ENCODE assay signal across 8 mouse cellular contexts in genomic region chr17:29171001-29171772, GRCm38 (mm10). TPM values are rescaled to one million over a fixed set of nuclear protein-coding genes. Genes with fewer than 3 reads are reported as not detected.
DNase-seq lines count a peak whose midpoint lies in the region; ATAC-seq and TF ChIP-seq lines count a peak whose summit lies in the region.

No protein-coding gene starts in this region.

- peak; percentile 58; the same call in 1 of the 2 replicates for ATAC-seq in embryonic facial prominence, embryonic 14.5 days (ENCODE audit: low read depth)
- ATAC-seq in heart, embryonic 15.5 days (replicated peaks; ENCODE audit: insufficient number of reproducible peaks, insufficient read depth, low FRiP score, low read depth), result 0 out of 2 replicates have a peak, but pooled peaks have one; percentile 45

- H3K27ac ChIP-seq in CH12.LX (ENCODE audit: insufficient read depth, low read depth), result peak overlapping the region; percentile 96
- H3K27ac ChIP-seq in embryonic facial prominence, embryonic 14.5 days (replicated peaks; ENCODE audit: low read depth, low read length), result no peak overlapping the region
- H3K27ac ChIP-seq in heart, embryonic 15.5 days, result no peak overlapping the region

- TF ChIP-seq EP300 in CH12.LX (IDR thresholded peaks at IDR 0.05; ENCODE audit: low read length), result peak; percentile 69

- in situ Hi-C loops in CH12.LX (cut with MboI; ENCODE audit: low pct_ligation_motif_present, low pct_unique_long_range_greater_than_20kb, low sequenced_read_pairs), result no loop called here

- no peaks in the 10 kb centered on the region for H3K27me3 ChIP-seq in CH12.LX (replicated peaks)
- H3K27me3 ChIP-seq in embryonic facial prominence, embryonic 14.5 days (replicated peaks; ENCODE audit: control insufficient read depth, insufficient read depth, low read length), result no peaks in the 10 kb centered on the region
- no peaks in the 10 kb centered on the region for H3K27me3 ChIP-seq in heart, embryonic 15.5 days

- WGBS in embryonic facial prominence, embryonic 14.5 days, result 25% methylated on average over 14 of the region's 14 CpGs
- 21% methylated on average over 14 of the region's 14 CpGs for WGBS in heart, embryonic 15.5 days
- WGBS in lung, adult 2 months, result 15% methylated on average over 14 of the region's 14 CpGs

- H3K9me3 ChIP-seq in CH12.LX (replicated peaks; ENCODE audit: low read length), result no peaks in the 10 kb centered on the region
- H3K9me3 ChIP-seq in embryonic facial prominence, embryonic 14.5 days (ENCODE audit: control insufficient read depth, low read length), result no peaks in the 10 kb centered on the region
- no peaks in the 10 kb centered on the region for H3K9me3 ChIP-seq in heart, embryonic 15.5 days (replicated peaks)

- dilution Hi-C loops in CH12.LX (cut with MboI; ENCODE audit: extremely low pct_ligation_motif_present, extremely low pct_unique_long_range_greater_than_20kb, low sequenced_read_pairs), result no loop called here

- TF ChIP-seq RAD21 in CH12.LX (IDR thresholded peaks at IDR 0.05; ENCODE audit: low read depth, low read length), result peak; percentile 94

- TF ChIP-seq POLR2A in CH12.LX (IDR thresholded peaks at IDR 0.05; ENCODE audit: low read depth, low read length), result peak; percentile 44; the same call in 1 of the 2 replicates
- TF ChIP-seq POLR2A in lung, adult 2 months (IDR thresholded peaks at IDR 0.05; ENCODE audit: borderline replicate concordance, extremely low read depth, low read depth, low read length), result 0 out of 2 replicates have a peak, but pooled peaks have one; percentile 9

- H3K36me3 ChIP-seq in CH12.LX (replicated peaks in 1 of 2; ENCODE audit: control insufficient read depth in 1 of 2, insufficient read depth in 1 of 2, low read length in 1 of 2), result no peaks in the 10 kb centered on the region
- no peaks in the 10 kb centered on the region for H3K36me3 ChIP-seq in embryonic facial prominence, embryonic 14.5 days (ENCODE audit: control insufficient read depth, insufficient read depth, low read length)
- no peaks in the 10 kb centered on the region for H3K36me3 ChIP-seq in heart, embryonic 15.5 days

- H3K4me2 ChIP-seq in CH12.LX (ENCODE audit: insufficient read depth, low read depth, poor library complexity, severe bottlenecking), result peak overlapping the region; percentile 53
- no peak overlapping the region for H3K4me2 ChIP-seq in embryonic facial prominence, embryonic 14.5 days (ENCODE audit: low read depth, low read length)
- no peak overlapping the region for H3K4me2 ChIP-seq in heart, embryonic 15.5 days

- H3K79me2 ChIP-seq in CH12.LX (replicated peaks; ENCODE audit: control insufficient read depth, extremely low read depth, insufficient read depth, poor library complexity, severe bottlenecking), result no peaks in the 10 kb centered on the region

- peaks cover 38 to 73% of the 10 kb centered on the region in 2 experiments for H3K4me1 ChIP-seq in CH12.LX (ENCODE audit: control insufficient read depth in 1 of 2, insufficient read depth in 2 of 2)
- H3K4me1 ChIP-seq in embryonic facial prominence, embryonic 14.5 days (ENCODE audit: control insufficient read depth, insufficient read depth, low read length), result peaks cover 5% of the 10 kb centered on the region; the same call in 1 of the 2 replicates
- peaks cover 23% of the 10 kb centered on the region for H3K4me1 ChIP-seq in heart, embryonic 15.5 days (replicated peaks)
- H3K4me1 ChIP-seq in lung, adult 2 months (ENCODE audit: control insufficient read depth, insufficient read depth, low read length), result no peaks in the 10 kb centered on the region

- peak; percentile 91 for DNase-seq in CH12.LX (ENCODE audit: extremely low read depth)
- DNase-seq in adrenal gland, postnatal 4 days (ENCODE audit: low spot score in 2 of 2), result peak; percentile 58 to 69
- DNase-seq in embryonic facial prominence, embryonic 14.5 days (ENCODE audit: low spot score), result peak; percentile 86
- DNase-seq in kidney, postnatal 36 days, result peak; percentile 88 to 92
- DNase-seq in lung, adult 2 months, result peak; percentile 85
- peak; percentile 89 for DNase-seq in retina, embryonic 14.5 days (ENCODE audit: low spot score)
- DNase-seq in thymus, postnatal 25 days, result peak; percentile 91

- H3K9ac ChIP-seq in CH12.LX (ENCODE audit: insufficient read depth, low read depth), result peak overlapping the region; percentile 41
- H3K9ac ChIP-seq in embryonic facial prominence, embryonic 14.5 days (ENCODE audit: low read depth, low read length), result no peak overlapping the region
- no peak overlapping the region for H3K9ac ChIP-seq in heart, embryonic 15.5 days

- peak overlapping the region; percentile 30 to 33 (median 30) for H3K4me3 ChIP-seq in CH12.LX (replicated peaks in 1 of 3; ENCODE audit: low read depth in 2 of 3, low read length in 2 of 3, poor library complexity in 1 of 3)
- H3K4me3 ChIP-seq in embryonic facial prominence, embryonic 14.5 days (ENCODE audit: low read depth, low read length), result no peak overlapping the region
- no peak overlapping the region for H3K4me3 ChIP-seq in heart, embryonic 15.5 days
- H3K4me3 ChIP-seq in lung, adult 2 months (replicated peaks; ENCODE audit: extremely low read depth, low read depth, low read length), result no peak overlapping the region

- peak; percentile 80 to 97 for TF ChIP-seq CTCF in CH12.LX (conservative IDR thresholded peaks at IDR 0.05 in 1 of 2, IDR thresholded peaks at IDR 0.05 in 1 of 2; ENCODE audit: low read depth in 2 of 2, low read length in 2 of 2)
- TF ChIP-seq CTCF in lung, adult 2 months (IDR thresholded peaks at IDR 0.05; ENCODE audit: insufficient read depth, low read length), result peak; percentile 97

TF ChIP-seq in CH12.LX, 34 proteins besides CTCF, POLR2A, EP300 and RAD21 (continues in another document):
- TF ChIP-seq IRF4 (IDR thresholded peaks at IDR 0.05; ENCODE audit: low read depth, low read length), result peak; percentile 90
- no peak for TF ChIP-seq TBP (conservative IDR thresholded peaks at IDR 0.05; ENCODE audit: low read depth, low read length)
- TF ChIP-seq MYC (IDR thresholded peaks at IDR 0.05; ENCODE audit: low read depth, low read length), result peak; percentile 24; the same call in 1 of the 2 replicates
- TF ChIP-seq ETS1 (conservative IDR thresholded peaks at IDR 0.05; ENCODE audit: low read depth, low read length), result peak; percentile 74
- TF ChIP-seq SIN3A (IDR thresholded peaks at IDR 0.05; ENCODE audit: low read length), result peak; percentile 53
- no peak for TF ChIP-seq JUN (IDR thresholded peaks at IDR 0.05; ENCODE audit: insufficient read depth, low read depth, low read length)
- TF ChIP-seq UBTF (IDR thresholded peaks at IDR 0.05; ENCODE audit: low read depth, low read length), result no peak; the same call in 1 of the 2 replicates
- TF ChIP-seq ZKSCAN1 (IDR thresholded peaks at IDR 0.05; ENCODE audit: borderline replicate concordance, low read depth, low read length), result no peak
- peak; percentile 52; the same call in 1 of the 2 replicates for TF ChIP-seq MEF2A (IDR thresholded peaks at IDR 0.05; ENCODE audit: borderline replicate concordance, low read depth, low read length)
- TF ChIP-seq JUND (conservative IDR thresholded peaks at IDR 0.05; ENCODE audit: low read depth, low read length), result no peak
- peak; percentile 81 for TF ChIP-seq BHLHE40 (IDR thresholded peaks at IDR 0.05; ENCODE audit: low read depth, low read length)
- TF ChIP-seq NELFE (IDR thresholded peaks at IDR 0.05; ENCODE audit: low read depth, low read length), result 0 out of 2 replicates have a peak, but pooled peaks have one; percentile 43
- TF ChIP-seq HCFC1 (IDR thresholded peaks at IDR 0.05; ENCODE audit: low read depth, low read length), result peak; percentile 14; the same call in 1 of the 2 replicates
- no peak for TF ChIP-seq USF1 (IDR thresholded peaks at IDR 0.05; ENCODE audit: low read depth, low read length)
- peak; percentile 88 for TF ChIP-seq ZNF384 (IDR thresholded peaks at IDR 0.05; ENCODE audit: low read depth, low read length)
- TF ChIP-seq MAZ (IDR thresholded peaks at IDR 0.05; ENCODE audit: low read depth, low read length), result peak; percentile 84; the same call in 1 of the 2 replicates
- no peak; the same call in 1 of the 2 replicates for TF ChIP-seq MAX (IDR thresholded peaks at IDR 0.05; ENCODE audit: low read length)
- TF ChIP-seq KAT2A (IDR thresholded peaks at IDR 0.05; ENCODE audit: insufficient replicate concordance, low read length), result 0 out of 2 replicates have a peak, but pooled peaks have one; percentile 63
- peak; percentile 89 for TF ChIP-seq SMC3 (IDR thresholded peaks at IDR 0.05; ENCODE audit: low read depth, low read length)
- peak; percentile 67; the same call in 1 of the 2 replicates for TF ChIP-seq TCF12 (IDR thresholded peaks at IDR 0.05; ENCODE audit: low read depth, low read length)
- TF ChIP-seq GABPA (IDR thresholded peaks at IDR 0.05; ENCODE audit: insufficient replicate concordance, low read depth, low read length), result no peak
- TF ChIP-seq ZMIZ1 (IDR thresholded peaks at IDR 0.05; ENCODE audit: low read depth, low read length), result 0 out of 2 replicates have a peak, but pooled peaks have one; percentile 49
- 0 out of 2 replicates have a peak, but pooled peaks have one; percentile 37 for TF ChIP-seq E2F4 (IDR thresholded peaks at IDR 0.05; ENCODE audit: insufficient replicate concordance, low read depth, low read length)
- TF ChIP-seq USF2 (conservative IDR thresholded peaks at IDR 0.05; ENCODE audit: low read depth, low read length), result no peak
- peak; percentile 81 for TF ChIP-seq MXI1 (IDR thresholded peaks at IDR 0.05; ENCODE audit: low read depth, low read length)
- peak; percentile 76 for TF ChIP-seq RCOR1 (conservative IDR thresholded peaks at IDR 0.05; ENCODE audit: low read depth, low read length)
- peak; percentile 65 for TF ChIP-seq ELF1 (IDR thresholded peaks at IDR 0.05; ENCODE audit: low read depth, low read length)
- TF ChIP-seq CHD2 (IDR thresholded peaks at IDR 0.05; ENCODE audit: low read length), result peak; percentile 36; the same call in 1 of the 2 replicates
- no peak for TF ChIP-seq MAFK (IDR thresholded peaks at IDR 0.05; ENCODE audit: insufficient replicate concordance, low read length)
- TF ChIP-seq NRF1 (IDR thresholded peaks at IDR 0.05; ENCODE audit: low read depth, low read length), result no peak
- no peak for TF ChIP-seq PAX5 (IDR thresholded peaks at IDR 0.05; ENCODE audit: low read length)

RNA-seq across cellular contexts. Expression of gene Rab44, which starts 57.2 kb away (rescaled TPM):
- 0.17 and 0.34 TPM in 2 replicates for total RNA-seq in CH12.LX (2012; rRNA removed)
- total RNA-seq in CH12.LX (2014; rRNA removed), result 0.12 TPM in 1 of 2 replicates, not detected in the other
- polyA plus RNA-seq in CH12.LX (2012; ENCODE audit: insufficient read length, low read depth), result 0.30 TPM in 1 of 2 replicates, not detected in the other
- 1 to 10 TPM; 1.4 to 1.7 TPM for total RNA-seq in adrenal gland, postnatal 4 days (2021)
- 1.7 and 2.2 TPM in 2 replicates for polyA plus RNA-seq in embryonic facial prominence, embryonic 14.5 days (2014; fragmentation: Nextera tagmentation; extraction: Ambion mirVana)
- polyA plus RNA-seq in heart, embryonic 15.5 days (2015; fragmentation: Nextera tagmentation; extraction: Ambion mirVana), result 0.66 and 3.1 TPM in 2 replicates
- polyA plus RNA-seq in lung, adult 2 months (2012; rRNA removed), result 13.0 and 15.7 TPM in 2 replicates

Comparison
In these comparisons a context has a peak if more than half of its experiments do, and no peak if none do; other contexts are left out.
1. H3K4me3 ChIP-seq: peak in CH12.LX (3 of 3); none in embryonic facial prominence, embryonic 14.5 days (single experiment), heart, embryonic 15.5 days (single experiment) and lung, adult 2 months (single experiment).
2. Peak in every context shown above with its lines, with median percentiles within 50 percentile points of each other: DNase-seq.